Comparison of ENCODE assay signal across 10 mouse cellular contexts in the genomic region with DNA sequence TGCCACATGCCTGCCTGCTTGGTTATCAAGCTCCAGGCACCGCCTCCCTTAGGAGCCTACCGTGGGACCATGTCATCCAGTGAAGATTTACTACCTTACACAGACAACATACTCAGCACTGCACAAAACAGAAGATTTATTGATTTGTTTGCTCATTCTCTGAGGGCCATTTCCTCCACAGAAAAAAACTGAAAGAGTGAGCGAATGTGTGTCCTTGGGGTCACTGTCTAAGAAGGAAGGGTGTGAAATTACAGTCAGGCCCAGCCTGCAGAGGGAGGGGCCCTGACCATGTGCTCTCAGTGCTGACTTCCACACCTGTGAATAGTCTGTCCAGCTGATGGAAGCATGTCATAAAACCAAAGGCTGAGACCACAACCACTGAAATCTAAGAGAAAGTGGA.
DNase-seq lines count a peak whose midpoint lies in the region; ATAC-seq lines count a peak whose summit lies in the region.
"Had no signal": no experiment of that assay in that cellular context is flagged by ENCODE, and none has a peak within 500 bp of the region (broad histone marks: within the 10 kb centered on the region; RNA-seq: fewer than 3 reads in every experiment).

No protein-coding gene starts in this region.

- H3K9me3 ChIP-seq in kidney, embryonic 16.5 days (ENCODE audit: low read length) = no peaks in the 10 kb centered on the region
- no peaks in the 10 kb centered on the region for H3K9me3 ChIP-seq in neural tube, embryonic 14.5 days (ENCODE audit: control insufficient read depth, low read length)
- H3K9me3 ChIP-seq: midbrain, embryonic 10.5 days had no signal

- H3K27ac ChIP-seq in kidney, embryonic 16.5 days (ENCODE audit: low read length) = peak overlapping the region; percentile 55; the same call in 1 of the 2 replicates
- peak overlapping the region; percentile 46; the same call in 1 of the 2 replicates for H3K27ac ChIP-seq in neural tube, embryonic 14.5 days (ENCODE audit: low read depth, low read length)
- H3K27ac ChIP-seq: midbrain, embryonic 10.5 days had no signal

- DNase-seq in kidney, adult 11 months = peak; percentile 4
- DNase-seq in kidney, adult 8-10 months = no peak
- DNase-seq in embryo, embryonic 11.5 days (ENCODE audit: low read depth, low spot score) = peak; percentile 46
- no peak for DNase-seq in ovary, postnatal 36 days (ENCODE audit: low spot score)
- DNase-seq in lung, postnatal 36 days = no peak
- DNase-seq in layer of hippocampus, postnatal 36 days = no peak
- DNase-seq: lung, adult 18-20 months had no signal

- no peaks in the 10 kb centered on the region for H3K36me3 ChIP-seq in kidney, embryonic 16.5 days (ENCODE audit: insufficient read depth, low read length)
- H3K36me3 ChIP-seq in neural tube, embryonic 14.5 days (ENCODE audit: control insufficient read depth, insufficient read depth, low read length) = 0 out of 2 replicates have a peak, but pooled peaks cover 3% of the 10 kb centered on the region

- no peak overlapping the region for H3K9ac ChIP-seq in kidney, embryonic 16.5 days (replicated peaks; ENCODE audit: low read length)
- no peak overlapping the region for H3K9ac ChIP-seq in neural tube, embryonic 14.5 days (replicated peaks; ENCODE audit: low read depth, low read length)

- H3K4me2 ChIP-seq in kidney, embryonic 16.5 days (replicated peaks; ENCODE audit: low read depth, low read length) = no peak overlapping the region
- no peak overlapping the region for H3K4me2 ChIP-seq in neural tube, embryonic 14.5 days (ENCODE audit: low read depth, low read length)

- H3K4me1 ChIP-seq in kidney, embryonic 16.5 days (ENCODE audit: insufficient read depth, low read length) = peaks cover 9% of the 10 kb centered on the region; the same call in 1 of the 2 replicates
- H3K4me1 ChIP-seq in neural tube, embryonic 14.5 days (ENCODE audit: control insufficient read depth, insufficient read depth, low read length) = peaks cover 7% of the 10 kb centered on the region; the same call in 1 of the 2 replicates
- H3K4me1 ChIP-seq: midbrain, embryonic 10.5 days had no signal

- no peak overlapping the region for H3K4me3 ChIP-seq in kidney, embryonic 16.5 days (ENCODE audit: low read length)
- H3K4me3 ChIP-seq in neural tube, embryonic 14.5 days (ENCODE audit: low read depth, low read length) = no peak overlapping the region
- H3K4me3 ChIP-seq: midbrain, embryonic 10.5 days had no signal

- no peaks in the 10 kb centered on the region for H3K27me3 ChIP-seq in kidney, embryonic 16.5 days (ENCODE audit: insufficient read depth, low read length)
- no peaks in the 10 kb centered on the region for H3K27me3 ChIP-seq in neural tube, embryonic 14.5 days (ENCODE audit: control insufficient read depth, insufficient read depth, low read length)

- WGBS in kidney, embryonic 16.5 days = 12% methylated on average over 3 of the region's 3 CpGs
- WGBS in neural tube, embryonic 14.5 days = 8% methylated on average over 3 of the region's 3 CpGs

- peak; percentile 96 for ATAC-seq in kidney, embryonic 16.5 days (ENCODE audit: low FRiP score, low TSS enrichment)
- peak; percentile 88 for ATAC-seq in neural tube, embryonic 14.5 days (ENCODE audit: low read depth)

Comparison
In these comparisons a context has a peak if more than half of its experiments do, and no peak if none do; other contexts are left out.
1. DNase-seq: peak in kidney, adult 11 months (single experiment) and embryo, embryonic 11.5 days (single experiment); none in kidney, adult 8-10 months (0 of 2), ovary, postnatal 36 days (single experiment), lung, postnatal 36 days (single experiment) and layer of hippocampus, postnatal 36 days (0 of 2).